Mouse (Mus musculus) megakaryocyte, embryonic 14.5 days (primary cell): Measurements from ENCODE around the gene 1190005I06Rik.

Experiments used
- FLI1 ChIP-seq: IDR thresholded peaks from 2 replicates; pipeline ENCODE4 v1.6.1; 2012; ENCODE audit warnings: low read length, inconsistent platforms, mixed read lengths
- GATA1 ChIP-seq: IDR thresholded peaks from 3 replicates; pipeline ENCODE4 v1.6.1; 2012; ENCODE audit warnings: mixed read lengths, low read length, inconsistent platforms, borderline replicate concordance

DNA sequence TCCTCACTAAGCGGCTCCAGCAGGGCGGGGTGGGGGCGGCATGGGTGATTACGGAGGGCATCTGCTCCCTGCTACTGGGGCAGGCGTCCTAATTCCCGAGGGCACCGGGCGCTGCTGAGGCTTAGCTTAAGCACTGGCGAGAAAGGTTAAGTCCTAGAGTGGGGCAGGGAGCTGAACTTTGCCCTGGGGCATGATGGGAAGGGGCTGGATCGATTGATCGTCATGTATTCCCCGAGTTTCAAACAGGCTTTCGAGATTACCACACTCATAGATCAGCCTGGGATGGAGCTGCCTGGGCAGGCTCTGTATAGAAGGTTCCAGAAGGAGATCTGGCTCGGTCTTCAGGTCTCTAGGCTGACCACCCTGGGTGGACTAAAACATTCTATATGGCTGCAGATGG lies 25.3 kb downstream of the 1190005I06Rik start:
- TF ChIP-seq GATA1 (no peak), FLI1 (no peak)
